Mouse (Mus musculus): ENCODE results near the gene Sctr. TPM values are rescaled to one million over a fixed set of nuclear protein-coding genes. Genes with fewer than 3 reads are reported as not detected.

The Sctr gene
- polyA plus RNA-seq, 1 experiment from 2014 or later: not detected

- H3K9me3 ChIP-seq (replicated peaks): no peaks in the 10 kb centered on the region
- WGBS (ENCODE audit: insufficient replicate concordance): 61% methylated on average over 5 of the region's 5 CpGs
- H3K27ac ChIP-seq (replicated peaks): no peak overlapping the region
- H3K4me3 ChIP-seq (replicated peaks): no peak overlapping the region
- ATAC-seq (ENCODE audit: insufficient read depth): no peak
- H3K36me3 ChIP-seq (replicated peaks): no peaks in the 10 kb centered on the region
- H3K4me2 ChIP-seq: no peak overlapping the region
- H3K9ac ChIP-seq: no peak overlapping the region
- H3K4me1 ChIP-seq (replicated peaks): no peaks in the 10 kb centered on the region
- H3K27me3 ChIP-seq: no peaks in the 10 kb centered on the region
These were observed 98.9 kb downstream of the Sctr start for GRCm38 (mm10) chr1:120105556-120105959.

- Histone ChIP-seq H3K4me3 (replicated peaks) (no peak overlapping the region), H3K36me3 (replicated peaks) (peaks cover 29% of the 10 kb centered on the region), H3K27ac (replicated peaks) (no peak overlapping the region), H3K4me1 (replicated peaks) (peaks cover 10% of the 10 kb centered on the region; the same call in 1 of the 2 replicates), H3K9ac (no peak overlapping the region), H3K27me3 (no peaks in the 10 kb centered on the region), H3K9me3 (replicated peaks) (0 out of 2 replicates have a peak, but pooled peaks cover 4% of the 10 kb centered on the region), H3K4me2 (no peak overlapping the region)
- 79% methylated on average over 19 of the region's 19 CpGs for WGBS (ENCODE audit: insufficient replicate concordance)
- no peak for ATAC-seq (ENCODE audit: insufficient read depth)
These were observed 103.2 kb downstream of the Sctr start for GRCm38 (mm10) chr1:120109741-120110432.

GRCm38 (mm10) chr1:120111766-120112165 is 105.1 kb downstream of the Sctr start:
- no peak for ATAC-seq (ENCODE audit: insufficient read depth)
- H3K9ac ChIP-seq: no peak overlapping the region
- H3K4me1 ChIP-seq (replicated peaks): peaks cover 10% of the 10 kb centered on the region; the same call in 1 of the 2 replicates
- no peak overlapping the region for H3K4me3 ChIP-seq (replicated peaks)
- H3K9me3 ChIP-seq (replicated peaks): 0 out of 2 replicates have a peak, but pooled peaks cover 4% of the 10 kb centered on the region
- 70% methylated on average over 8 of the region's 8 CpGs for WGBS (ENCODE audit: insufficient replicate concordance)
- H3K36me3 ChIP-seq (replicated peaks): peaks cover 42% of the 10 kb centered on the region
- no peak overlapping the region for H3K4me2 ChIP-seq
- H3K27me3 ChIP-seq: no peaks in the 10 kb centered on the region
- no peak overlapping the region for H3K27ac ChIP-seq (replicated peaks)

GRCm38 (mm10) chr1:120112251-120113187 is 105.8 kb downstream of the Sctr start:
- Histone ChIP-seq H3K36me3 (replicated peaks) (peaks cover 47% of the 10 kb centered on the region), H3K9ac (no peak overlapping the region), H3K27ac (replicated peaks) (no peak overlapping the region), H3K9me3 (replicated peaks) (0 out of 2 replicates have a peak, but pooled peaks cover 4% of the 10 kb centered on the region), H3K27me3 (no peaks in the 10 kb centered on the region), H3K4me1 (replicated peaks) (peaks cover 10% of the 10 kb centered on the region; the same call in 1 of the 2 replicates), H3K4me2 (no peak overlapping the region), H3K4me3 (replicated peaks) (no peak overlapping the region)
- no peak for ATAC-seq (ENCODE audit: insufficient read depth)
- 43% methylated on average over 12 of the region's 12 CpGs for WGBS (ENCODE audit: insufficient replicate concordance)

Other genes with a start within 250 kb of the Sctr start
- 1.3 and 1.9 TPM in 2 replicates for gene Ptpn4, start 169.3 kb upstream of the Sctr start, polyA plus RNA-seq (2015; fragmentation: Nextera tagmentation; extraction: Ambion mirVana)
- gene Tmem177, start 93.7 kb upstream of the Sctr start, polyA plus RNA-seq (2015; fragmentation: Nextera tagmentation; extraction: Ambion mirVana): 3.7 and 4.1 TPM in 2 replicates
- gene Cfap221, start 9.7 kb upstream of the Sctr start, polyA plus RNA-seq (2015; fragmentation: Nextera tagmentation; extraction: Ambion mirVana): 0.05 and 0.08 TPM in 2 replicates
- 84.6 and 97.7 TPM in 2 replicates for gene Tmem37, start 67.2 kb downstream of the Sctr start, polyA plus RNA-seq (2015; fragmentation: Nextera tagmentation; extraction: Ambion mirVana)
- gene Dbi, start 114.2 kb downstream of the Sctr start, polyA plus RNA-seq (2015; fragmentation: Nextera tagmentation; extraction: Ambion mirVana): 835 and 898 TPM in 2 replicates
- gene 3110009E18Rik, start 114.3 kb downstream of the Sctr start, polyA plus RNA-seq (2015; fragmentation: Nextera tagmentation; extraction: Ambion mirVana): 4.9 and 5.8 TPM in 2 replicates

Data from liver, embryonic 15.5 days (tissue).